15 mouse cellular contexts compared by ENCODE assay signal in the genomic region with DNA sequence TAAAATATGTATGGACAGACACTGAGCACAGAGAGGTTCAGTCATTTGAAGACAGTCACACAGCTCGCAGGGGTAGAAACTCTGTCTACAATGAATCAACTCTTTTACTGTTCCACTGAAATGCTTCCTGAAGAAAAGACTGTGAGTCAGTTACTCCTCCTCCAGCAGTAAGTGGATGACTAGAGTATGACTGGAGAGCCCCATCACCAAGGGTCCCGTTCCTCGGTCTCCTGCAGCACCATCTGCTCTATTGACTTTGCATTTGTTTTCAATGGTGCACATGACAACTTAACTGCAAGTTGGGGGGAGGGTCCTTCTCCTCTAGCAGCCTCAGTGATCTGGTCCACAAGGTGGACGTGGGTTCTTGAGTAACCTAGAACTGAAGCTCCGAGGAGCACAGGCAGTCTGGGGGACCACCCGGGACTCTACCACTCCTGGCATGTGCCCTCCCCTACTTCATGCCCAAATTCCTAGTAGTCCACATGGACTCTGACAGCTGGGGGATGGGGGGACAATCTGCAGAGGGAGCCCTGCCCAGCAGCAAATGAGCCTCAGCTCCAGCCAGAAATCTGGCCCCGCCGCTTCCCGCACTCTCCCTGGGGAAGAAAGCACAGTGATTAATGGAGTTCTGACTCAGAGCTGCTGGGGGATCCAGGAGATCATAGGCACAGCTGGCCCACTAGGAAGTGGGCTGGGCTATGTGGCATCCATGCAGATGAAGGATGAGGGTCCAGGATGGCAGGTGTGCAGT. TPM values are rescaled to one million over a fixed set of nuclear protein-coding genes. Genes with fewer than 3 reads are reported as not detected.
A peak's percentile ranks its signal among the peaks of the same experiment; 100 is the strongest.
DNase-seq lines count a peak whose midpoint lies in the region; ATAC-seq lines count a peak whose summit lies in the region.
"Had no signal": no experiment of that assay in that cellular context is flagged by ENCODE, and none has a peak within 500 bp of the region (broad histone marks: within the 10 kb centered on the region; RNA-seq: fewer than 3 reads in every experiment).

No protein-coding gene starts in this region.

- H3K36me3 ChIP-seq in neural tube, embryonic 15.5 days: no peaks in the 10 kb centered on the region
- H3K36me3 ChIP-seq: heart, embryonic 13.5 days had no signal

- peak; percentile 14; the same call in 1 of the 2 replicates for ATAC-seq in neural tube, embryonic 15.5 days (ENCODE audit: low FRiP score)
- ATAC-seq in cerebellum, adult (ENCODE audit: insufficient number of reproducible peaks, low FRiP score, low TSS enrichment): no peak

- H3K9me3 ChIP-seq in neural tube, embryonic 15.5 days (replicated peaks): no peaks in the 10 kb centered on the region
- H3K9me3 ChIP-seq: heart, embryonic 13.5 days had no signal

- H3K27ac ChIP-seq in neural tube, embryonic 15.5 days (replicated peaks): no peak overlapping the region
- H3K27ac ChIP-seq: heart, embryonic 13.5 days had no signal

- no peak overlapping the region for H3K4me3 ChIP-seq in neural tube, embryonic 15.5 days (replicated peaks)
- H3K4me3 ChIP-seq: heart, embryonic 13.5 days had no signal

- peak; percentile 28 for DNase-seq in embryo, embryonic 11 days
- DNase-seq in embryo, embryonic 9.5 days (ENCODE audit: extremely low spot score): no peak
- peak; percentile 43 for DNase-seq in left cerebral cortex, postnatal 4 days
- DNase-seq in left cerebral cortex, postnatal 36 days (ENCODE audit: low spot score in 2 of 2): no peak
- peak; percentile 48 for DNase-seq in heart, postnatal 4 days
- DNase-seq in B cell, adult 2 months: no peak
- DNase-seq: kidney, adult 11 months; layer of hippocampus, postnatal 36 days; lung, postnatal 10 days had no signal

- H3K4me1 ChIP-seq in neural tube, embryonic 15.5 days: peaks cover 7% of the 10 kb centered on the region; the same call in 1 of the 2 replicates

- no peak overlapping the region for H3K4me2 ChIP-seq in neural tube, embryonic 15.5 days
- H3K4me2 ChIP-seq: heart, embryonic 13.5 days had no signal

- 62% methylated on average over 9 of the region's 9 CpGs for WGBS in neural tube, embryonic 15.5 days

- no peaks in the 10 kb centered on the region for H3K27me3 ChIP-seq in neural tube, embryonic 15.5 days (replicated peaks)
- H3K27me3 ChIP-seq: heart, embryonic 13.5 days had no signal

- H3K9ac ChIP-seq in neural tube, embryonic 15.5 days (replicated peaks): no peak overlapping the region
- H3K9ac ChIP-seq: heart, embryonic 13.5 days had no signal

- intact Hi-C loops in left cerebral cortex, postnatal 4 days (cut with DNase I): no loop called here
- intact Hi-C loops in left cerebral cortex, postnatal 36 days (cut with DNase I): no loop called here

RNA-seq across cellular contexts. Expression of a gene that starts 2.2 kb away (rescaled TPM):
- not detected for total RNA-seq in left cerebral cortex, postnatal 4 days (2021)
- not detected for total RNA-seq in left cerebral cortex, postnatal 36 days (2021)
- not detected for total RNA-seq in heart, postnatal 4 days (2021)
- polyA plus RNA-seq in neural tube, embryonic 15.5 days (2015; fragmentation: Nextera tagmentation; extraction: Ambion mirVana): not detected in 2 replicates
- total RNA-seq: layer of hippocampus, postnatal 36 days; liver, adult 2 months had no signal
- polyA plus RNA-seq: embryonic facial prominence, embryonic 14.5 days; heart, embryonic 13.5 days; liver, adult 2 months; spleen, adult 2 months had no signal

Comparison
In these comparisons a context has a peak if more than half of its experiments do, and no peak if none do; other contexts are left out.
1. DNase-seq: peak in embryo, embryonic 11 days (single experiment), left cerebral cortex, postnatal 4 days (single experiment) and heart, postnatal 4 days (single experiment); none in embryo, embryonic 9.5 days (single experiment), left cerebral cortex, postnatal 36 days (0 of 2) and B cell, adult 2 months (0 of 2).